Mouse (Mus musculus) small intestine, adult 2 months (tissue): ENCODE results near the gene Gm15737. TPM values are rescaled to one million over a fixed set of nuclear protein-coding genes. Genes with fewer than 3 reads are reported as not detected.

Experiments used
- H3K27ac ChIP-seq: fragments of 200-500 bp; 2 replicates; pipeline ENCODE4 v1.5.1; 2012; ENCODE audit warnings: low read depth, low read length, control low read depth, inconsistent platforms; ENCODE audit not compliant: insufficient read depth
- H3K27me3 ChIP-seq: fragments of 200-500 bp; 2 replicates; pipeline ENCODE4 v1.6.1; 2012; ENCODE audit warnings: mild to moderate bottlenecking, moderate library complexity, low read length, inconsistent platforms; ENCODE audit not compliant: control insufficient read depth, insufficient read depth
- H3K36me3 ChIP-seq: fragments of 200-500 bp; 2 replicates; pipeline ENCODE4 v1.6.1; 2012; ENCODE audit warnings: mild to moderate bottlenecking, low read length, control low read depth, inconsistent platforms; ENCODE audit not compliant: control insufficient read depth, insufficient read depth
- H3K4me1 ChIP-seq: fragments of 200-500 bp; 2 replicates; pipeline ENCODE4 v1.6.1; 2012; ENCODE audit warnings: low read length, inconsistent platforms, mixed read lengths; ENCODE audit not compliant: control insufficient read depth, insufficient read depth, insufficient read length
- H3K4me3 ChIP-seq: fragments of 200-500 bp; 2 replicates; pipeline ENCODE4 v1.5.1; 2012; ENCODE audit warnings: low read depth, mild to moderate bottlenecking, control low read depth, inconsistent platforms, low read length, moderate library complexity
- CTCF ChIP-seq: fragments of 200-500 bp; IDR thresholded peaks from 2 replicates; pipeline ENCODE4 v1.5.1; 2012; ENCODE audit warnings: low read depth, mild to moderate bottlenecking, control low read depth, inconsistent platforms, low read length, moderate library complexity, mixed read lengths; ENCODE audit not compliant: insufficient replicate concordance, insufficient read length; ENCODE audit errors: extremely low read depth
- POLR2A ChIP-seq: fragments of 200-500 bp; IDR thresholded peaks from 2 replicates; pipeline ENCODE4 v1.6.1; 2012; ENCODE audit warnings: low read depth, mild to moderate bottlenecking, control low read depth, inconsistent platforms, low read length, moderate library complexity
- WGBS: fragments of 180-500 bp; shearing (Covaris S2); methylation state at CpG from one replicate; pipeline ENCODE4 v1.1.7; 2018; 5-methylcytosine and 5-hydroxymethylcytosine counted together
- polyA plus RNA-seq: library from polyadenylated mRNA; depleted of rRNA; stranded (reverse); fragments of >200 nt; gene quantifications from 2 replicates; pipeline ENCODE4 v1.2.3, GENCODE M21; 2012

Gm15737 gene
- polyA plus RNA-seq, 1 experiment: not detected

- H3K36me3 ChIP-seq: no peaks in the 10 kb centered on the region
- WGBS: 74% methylated on average over 9 of the region's 9 CpGs
- H3K4me1 ChIP-seq: no peaks in the 10 kb centered on the region
- no peak overlapping the region for H3K27ac ChIP-seq
- no peak overlapping the region for H3K4me3 ChIP-seq
- TF ChIP-seq CTCF (no peak), POLR2A (no peak)
- no peaks in the 10 kb centered on the region for H3K27me3 ChIP-seq
Observed at GRCm38 (mm10) chr6:92883131-92883900, 14.2 kb downstream of the Gm15737 start.

- WGBS: 40% methylated on average over 1 of the region's 1 CpGs
- Histone ChIP-seq H3K4me1 (no peaks in the 10 kb centered on the region), H3K27ac (no peak overlapping the region), H3K27me3 (no peaks in the 10 kb centered on the region), H3K4me3 (no peak overlapping the region), H3K36me3 (no peaks in the 10 kb centered on the region)
- TF ChIP-seq POLR2A: no peak
- no peak for TF ChIP-seq CTCF
Observed at GRCm38 (mm10) chr6:92891535-92891934, 22.4 kb downstream of the Gm15737 start.

GRCm38 (mm10) chr6:92904037-92904436 lies 34.9 kb downstream of the Gm15737 start:
- H3K4me3 ChIP-seq: no peak overlapping the region
- 33% methylated on average over 1 of the region's 1 CpGs for WGBS
- no peaks in the 10 kb centered on the region for H3K4me1 ChIP-seq
- TF ChIP-seq CTCF (no peak), POLR2A (no peak)
- no peaks in the 10 kb centered on the region for H3K27me3 ChIP-seq
- no peaks in the 10 kb centered on the region for H3K36me3 ChIP-seq
- no peak overlapping the region for H3K27ac ChIP-seq

- Histone ChIP-seq H3K4me3 (no peak overlapping the region), H3K36me3 (no peaks in the 10 kb centered on the region), H3K4me1 (no peaks in the 10 kb centered on the region), H3K27me3 (no peaks in the 10 kb centered on the region), H3K27ac (no peak overlapping the region)
- WGBS: 42% methylated on average over 2 of the region's 2 CpGs
- TF ChIP-seq POLR2A (no peak), CTCF (no peak)
Observed at GRCm38 (mm10) chr6:92904491-92904890, 35.3 kb downstream of the Gm15737 start.

GRCm38 (mm10) chr6:92905922-92906321 lies 36.8 kb downstream of the Gm15737 start:
- no peak overlapping the region for H3K27ac ChIP-seq
- H3K36me3 ChIP-seq: no peaks in the 10 kb centered on the region
- H3K27me3 ChIP-seq: no peaks in the 10 kb centered on the region
- no peaks in the 10 kb centered on the region for H3K4me1 ChIP-seq
- 51% methylated on average over 5 of the region's 5 CpGs for WGBS
- TF ChIP-seq CTCF: no peak
- TF ChIP-seq POLR2A: no peak
- H3K4me3 ChIP-seq: no peak overlapping the region

- no peaks in the 10 kb centered on the region for H3K36me3 ChIP-seq
- H3K27me3 ChIP-seq: no peaks in the 10 kb centered on the region
- 70% methylated on average over 8 of the region's 8 CpGs for WGBS
- no peak for TF ChIP-seq POLR2A
- TF ChIP-seq CTCF: no peak
- no peak overlapping the region for H3K27ac ChIP-seq
- no peaks in the 10 kb centered on the region for H3K4me1 ChIP-seq
- no peak overlapping the region for H3K4me3 ChIP-seq
Observed at GRCm38 (mm10) chr6:92909361-92909760, 40.2 kb downstream of the Gm15737 start.

- TF ChIP-seq CTCF (no peak), POLR2A (no peak)
- Histone ChIP-seq H3K36me3 (no peaks in the 10 kb centered on the region), H3K4me3 (no peak overlapping the region), H3K27me3 (no peaks in the 10 kb centered on the region), H3K27ac (no peak overlapping the region), H3K4me1 (no peaks in the 10 kb centered on the region)
- WGBS: 81% methylated on average over 3 of the region's 3 CpGs
Observed at GRCm38 (mm10) chr6:92910611-92911010, 41.5 kb downstream of the Gm15737 start.
